Mouse (Mus musculus): ENCODE measurements around the gene Uba52. TPM values are rescaled to one million over a fixed set of nuclear protein-coding genes. Genes with fewer than 3 reads are reported as not detected.

The Uba52 gene
- total RNA-seq, 1 experiment from 2014 or later, result 4,881 TPM

GRCm38 (mm10) chr8:70538633-70539076 is 28.1 kb upstream of the Uba52 start:
- ATAC-seq (replicated peaks in 1 of 2; ENCODE audit: insufficient read depth in 1 of 2, low FRiP score in 2 of 2, low TSS enrichment in 1 of 2, low read depth in 1 of 2, poor library complexity in 2 of 2, severe bottlenecking in 2 of 2), result peak; percentile 75 to 80

- peak; percentile 6 to 22; a peak in 2 of 4 replicates for ATAC-seq (replicated peaks in 1 of 2; ENCODE audit: insufficient read depth in 1 of 2, low FRiP score in 2 of 2, low TSS enrichment in 1 of 2, low read depth in 1 of 2, poor library complexity in 2 of 2, severe bottlenecking in 2 of 2)
These were observed 27.5 kb upstream of the Uba52 start for GRCm38 (mm10) chr8:70538024-70538579.

DNA sequence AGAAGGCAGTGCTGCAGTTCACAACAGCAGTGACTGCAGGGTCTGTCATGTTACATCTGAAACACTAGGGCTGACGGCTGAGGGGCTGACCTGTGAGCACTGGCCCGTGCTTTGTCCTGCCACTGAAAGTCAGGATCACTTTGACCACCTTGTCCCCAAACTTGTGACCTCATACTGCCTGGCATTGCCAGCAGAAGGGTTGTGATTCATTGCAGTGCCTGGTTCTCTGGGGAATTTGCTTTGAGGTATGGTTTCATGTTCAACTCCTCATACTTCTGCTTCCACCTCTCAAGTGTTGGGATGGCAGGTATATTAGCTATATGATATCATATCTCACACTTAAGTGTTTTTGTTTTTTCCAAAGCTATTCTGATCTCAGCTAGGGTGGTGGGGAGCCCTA is 25.1 kb upstream of the Uba52 start:
- ATAC-seq (replicated peaks in 1 of 2; ENCODE audit: insufficient read depth in 1 of 2, low FRiP score in 2 of 2, low TSS enrichment in 1 of 2, low read depth in 1 of 2, poor library complexity in 2 of 2, severe bottlenecking in 2 of 2), result no peak

DNA sequence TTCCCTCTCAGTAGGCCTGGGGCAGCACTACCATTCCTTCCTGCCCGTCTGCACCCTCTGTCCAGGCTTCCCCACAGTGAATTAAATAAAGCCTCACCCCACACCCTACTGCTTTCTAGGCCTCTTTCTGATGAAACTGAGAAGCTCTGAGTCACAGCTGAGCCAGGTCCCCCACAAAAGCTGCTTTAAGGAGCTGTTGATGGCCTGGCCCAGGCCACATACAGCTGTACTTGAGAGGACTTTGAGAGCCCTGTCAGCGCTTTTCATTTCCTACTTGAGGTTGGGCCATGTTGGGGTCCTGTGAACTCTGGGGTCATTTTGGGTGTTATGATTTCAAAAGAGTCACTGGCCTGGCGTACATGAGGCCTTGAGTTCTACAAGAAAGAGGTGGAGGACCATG is 24.6 kb upstream of the Uba52 start:
- ATAC-seq (replicated peaks in 1 of 2; ENCODE audit: insufficient read depth in 1 of 2, low FRiP score in 2 of 2, low TSS enrichment in 1 of 2, low read depth in 1 of 2, poor library complexity in 2 of 2, severe bottlenecking in 2 of 2), result no peak

DNA sequence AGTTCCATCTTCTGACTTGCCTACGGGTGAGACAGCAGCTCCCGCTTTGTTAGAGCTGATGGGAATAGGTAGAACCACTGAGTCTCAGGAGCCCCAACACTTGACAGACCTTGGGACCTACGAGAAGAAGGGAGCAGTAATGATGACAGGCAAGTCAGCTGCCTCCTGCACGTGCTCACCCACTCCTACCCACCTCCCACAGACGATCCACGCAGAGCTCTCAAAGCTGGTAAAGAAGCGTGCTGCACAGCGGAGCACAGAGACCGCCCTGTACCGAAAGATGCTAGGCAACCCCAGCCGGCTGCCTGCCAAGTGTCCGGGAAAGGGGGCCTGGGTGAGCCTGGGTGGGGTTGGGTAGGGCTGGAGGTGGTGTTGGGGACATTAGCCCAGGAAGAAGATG is 23.7 kb upstream of the Uba52 start:
- no peak for ATAC-seq (replicated peaks in 1 of 2; ENCODE audit: insufficient read depth in 1 of 2, low FRiP score in 2 of 2, low TSS enrichment in 1 of 2, low read depth in 1 of 2, poor library complexity in 2 of 2, severe bottlenecking in 2 of 2)

DNA sequence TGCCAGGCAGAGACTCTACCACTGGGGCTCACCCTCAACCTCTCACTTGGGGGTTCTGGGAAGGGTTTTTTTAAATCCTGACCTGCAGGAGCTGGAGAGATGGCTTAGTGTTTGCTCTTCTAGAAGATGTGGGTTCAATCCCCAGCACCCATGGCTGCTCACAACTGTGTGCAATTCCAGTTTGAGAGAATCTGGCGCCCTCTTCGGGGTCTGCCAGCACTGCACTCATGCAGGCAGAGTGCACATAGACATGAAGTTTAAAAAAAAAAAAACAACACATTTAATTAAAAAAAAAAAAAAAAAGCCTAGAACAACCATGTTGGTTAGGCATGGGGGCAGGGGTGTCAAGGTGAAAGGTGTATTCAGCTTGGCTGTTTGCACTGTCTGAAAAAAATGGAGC is 19.7 kb upstream of the Uba52 start:
- no peak for ATAC-seq (replicated peaks in 1 of 2; ENCODE audit: insufficient read depth in 1 of 2, low FRiP score in 2 of 2, low TSS enrichment in 1 of 2, low read depth in 1 of 2, poor library complexity in 2 of 2, severe bottlenecking in 2 of 2)

DNA sequence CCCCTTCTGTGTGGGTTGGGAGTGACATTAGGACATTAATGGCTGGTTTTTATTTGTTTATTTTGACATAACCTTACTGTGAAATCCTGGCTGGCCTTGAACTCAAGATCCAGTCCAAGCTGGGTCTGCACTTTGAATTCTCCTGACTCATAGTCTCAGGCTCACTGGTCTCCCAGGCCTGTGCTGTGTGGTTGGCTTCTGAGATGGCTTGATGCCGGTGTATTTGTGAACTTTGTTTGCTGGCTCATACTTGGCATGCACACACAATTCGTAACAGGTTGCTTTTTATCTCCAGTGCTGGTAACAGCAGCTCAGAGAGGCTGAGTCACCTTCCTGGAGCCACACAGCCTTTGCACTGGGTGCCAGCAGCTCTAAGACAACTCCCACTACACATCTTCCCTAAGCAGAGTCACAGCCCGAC is 19.1 kb upstream of the Uba52 start:
- no peak for ATAC-seq (replicated peaks in 1 of 2; ENCODE audit: insufficient read depth in 1 of 2, low FRiP score in 2 of 2, low TSS enrichment in 1 of 2, low read depth in 1 of 2, poor library complexity in 2 of 2, severe bottlenecking in 2 of 2)

DNA sequence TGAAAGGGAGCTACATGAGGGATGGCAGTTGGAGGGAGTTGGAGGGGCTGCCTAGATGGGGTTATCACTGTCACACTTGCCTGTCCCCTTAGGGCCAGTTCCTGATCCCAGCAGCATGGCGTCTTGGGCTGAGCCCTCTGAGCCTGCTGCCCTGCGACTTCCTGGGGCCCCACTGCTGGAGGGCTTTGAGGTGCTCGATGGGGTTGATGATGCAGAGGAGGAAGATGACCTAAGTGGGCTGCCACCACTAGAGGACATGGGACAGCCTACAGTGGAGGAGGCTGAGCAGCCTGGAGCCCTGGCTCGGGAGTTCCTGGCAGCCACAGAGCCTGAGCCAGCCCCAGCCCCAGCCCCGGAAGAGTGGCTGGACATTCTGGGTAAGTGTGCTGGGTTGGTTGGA is 18.7 kb upstream of the Uba52 start:
- no peak for ATAC-seq (replicated peaks in 1 of 2; ENCODE audit: insufficient read depth in 1 of 2, low FRiP score in 2 of 2, low TSS enrichment in 1 of 2, low read depth in 1 of 2, poor library complexity in 2 of 2, severe bottlenecking in 2 of 2)

DNA sequence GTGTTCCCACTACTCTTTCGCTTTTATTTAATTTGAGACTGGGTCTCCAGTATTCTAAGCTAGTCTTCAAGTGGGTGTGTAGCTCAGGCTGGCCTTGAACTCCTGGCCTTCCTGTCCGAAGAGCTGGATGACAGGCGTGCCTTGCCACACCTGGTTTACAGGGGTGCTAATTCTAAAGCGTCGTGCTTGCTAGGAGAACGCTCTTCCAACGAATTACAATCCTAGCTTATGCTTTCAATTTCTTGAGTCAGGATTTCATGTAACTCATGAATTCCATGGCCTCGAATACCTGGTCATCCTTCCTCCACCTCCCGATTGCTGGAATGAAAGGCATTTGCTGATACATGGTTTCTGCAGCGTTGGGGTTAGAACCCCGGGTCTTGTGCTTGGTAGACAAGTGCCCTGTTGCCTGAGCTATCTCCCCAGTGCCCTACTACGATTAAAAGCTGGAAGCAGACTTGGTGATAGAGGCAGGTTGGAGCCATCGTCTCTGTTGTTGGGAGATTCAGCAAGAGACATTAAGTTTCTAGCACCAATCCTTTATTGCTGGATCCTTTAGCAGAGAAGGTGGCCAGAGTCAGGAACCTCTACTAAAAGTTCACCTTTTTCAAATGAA is 17.7 kb upstream of the Uba52 start:
- ATAC-seq (replicated peaks in 1 of 2; ENCODE audit: insufficient read depth in 1 of 2, low FRiP score in 2 of 2, low TSS enrichment in 1 of 2, low read depth in 1 of 2, poor library complexity in 2 of 2, severe bottlenecking in 2 of 2), result no peak

DNA sequence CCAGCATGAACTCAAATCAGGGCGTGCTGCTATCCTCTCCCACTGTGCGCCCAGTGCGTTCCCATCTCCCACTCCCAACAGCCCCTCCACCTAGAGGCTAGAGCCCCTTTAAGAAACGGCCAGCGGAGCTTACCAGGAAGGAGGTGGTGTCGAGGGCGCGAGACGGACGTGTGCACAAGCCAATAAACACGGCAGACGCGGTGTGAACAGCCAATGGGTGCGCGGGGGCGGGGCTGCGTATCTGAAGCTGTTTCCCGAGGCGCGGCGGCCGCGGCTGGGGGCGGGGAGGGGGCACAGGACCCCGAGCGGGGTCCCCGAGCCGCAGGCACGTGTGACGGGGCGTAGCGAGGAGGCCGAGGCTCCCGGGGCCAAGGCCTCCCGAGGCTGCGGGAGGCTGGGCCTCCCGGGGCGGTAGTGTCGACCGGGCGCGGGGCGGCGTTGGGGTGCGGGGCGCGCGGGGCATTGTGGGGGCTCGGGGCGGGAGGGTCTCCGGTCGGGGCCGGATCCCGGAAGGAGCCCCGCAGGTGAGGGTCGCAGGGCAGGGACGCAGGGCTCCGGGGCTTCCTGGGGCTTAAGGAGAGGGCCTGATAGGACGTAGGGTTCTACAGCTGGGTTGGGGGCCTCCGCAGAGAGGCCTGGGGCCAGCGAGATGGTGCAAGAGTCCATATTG is 17.0 kb upstream of the Uba52 start, which contains the start of the genes Fkbp8 and Kxd1:
Gene Fkbp8, plus strand, starts transcription at position 213 of the 670 bp plus-strand sequence.
Gene Kxd1, minus strand, starts transcription at position 445 of the 670 bp plus-strand sequence.
- ATAC-seq (replicated peaks in 1 of 2; ENCODE audit: insufficient read depth in 1 of 2, low FRiP score in 2 of 2, low TSS enrichment in 1 of 2, low read depth in 1 of 2, poor library complexity in 2 of 2, severe bottlenecking in 2 of 2), result peak; percentile 92 to 94

DNA sequence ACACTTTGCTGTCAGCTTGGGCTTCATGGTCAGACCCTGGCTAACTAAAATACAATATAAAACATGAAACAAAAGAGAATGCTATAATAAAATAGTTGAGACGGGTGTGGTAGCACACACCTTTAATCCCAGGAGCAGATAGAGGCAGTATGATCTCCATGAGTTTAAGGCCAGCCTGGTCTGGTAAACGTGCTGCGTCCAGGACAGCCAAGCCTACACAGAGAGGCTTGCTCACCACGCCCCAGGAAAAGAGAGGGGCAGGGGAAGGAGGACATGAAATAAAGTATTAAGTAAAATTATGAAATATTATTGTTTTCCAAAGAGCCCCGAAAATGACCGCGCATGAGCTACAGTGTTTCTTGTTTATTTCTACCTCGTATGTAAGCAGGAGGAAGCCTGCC is 16.5 kb upstream of the Uba52 start:
- ATAC-seq (replicated peaks in 1 of 2; ENCODE audit: insufficient read depth in 1 of 2, low FRiP score in 2 of 2, low TSS enrichment in 1 of 2, low read depth in 1 of 2, poor library complexity in 2 of 2, severe bottlenecking in 2 of 2), result no peak

DNA sequence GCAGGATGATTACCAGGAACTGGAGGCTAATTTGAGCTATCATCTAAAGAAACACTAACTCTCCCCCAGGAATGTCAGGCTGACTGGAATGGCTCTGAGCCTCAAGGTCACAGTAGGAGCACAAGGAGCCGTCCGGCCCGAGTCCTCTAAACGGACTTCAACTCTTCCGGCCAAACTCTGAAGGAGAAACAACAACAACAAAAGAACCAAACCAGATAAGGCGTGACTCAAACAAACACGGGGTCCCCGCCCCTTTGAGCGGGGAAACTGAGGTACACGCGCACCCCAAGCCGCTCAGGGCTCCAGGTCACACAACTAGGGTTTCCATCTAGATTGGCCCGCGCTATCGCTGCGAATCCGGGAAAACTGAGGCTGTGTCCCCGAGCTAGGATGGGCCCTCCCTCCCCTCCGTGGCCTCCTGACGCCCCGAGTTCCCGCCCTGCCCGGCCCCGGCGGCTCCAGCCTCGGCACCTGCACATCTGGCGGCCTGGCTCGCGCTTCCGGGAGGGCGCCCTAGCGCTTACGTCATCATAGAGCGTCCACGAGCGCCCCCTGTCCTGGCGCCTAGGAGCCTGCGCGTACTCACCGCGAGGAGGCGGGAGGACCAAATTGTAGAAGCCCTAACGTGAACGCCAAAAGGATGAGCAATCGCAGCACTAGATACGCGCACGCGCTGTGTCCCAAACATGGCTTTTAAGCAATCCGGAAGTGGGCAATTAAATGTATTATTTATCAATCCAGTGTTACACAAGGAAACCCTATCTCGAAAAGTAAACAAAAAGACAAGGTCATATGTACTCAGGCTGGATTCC is 12.2 kb upstream of the Uba52 start:
- ATAC-seq (replicated peaks in 1 of 2; ENCODE audit: insufficient read depth in 1 of 2, low FRiP score in 2 of 2, low TSS enrichment in 1 of 2, low read depth in 1 of 2, poor library complexity in 2 of 2, severe bottlenecking in 2 of 2), result peak; percentile 89 to 95

- ATAC-seq (replicated peaks in 1 of 2; ENCODE audit: insufficient read depth in 1 of 2, low FRiP score in 2 of 2, low TSS enrichment in 1 of 2, low read depth in 1 of 2, poor library complexity in 2 of 2, severe bottlenecking in 2 of 2), result no peak
These were observed 9.0 kb upstream of the Uba52 start for GRCm38 (mm10) chr8:70519606-70520005.

- no peak for ATAC-seq (replicated peaks in 1 of 2; ENCODE audit: insufficient read depth in 1 of 2, low FRiP score in 2 of 2, low TSS enrichment in 1 of 2, low read depth in 1 of 2, poor library complexity in 2 of 2, severe bottlenecking in 2 of 2)
These were observed 8.4 kb upstream of the Uba52 start for GRCm38 (mm10) chr8:70519043-70519442.

DNA sequence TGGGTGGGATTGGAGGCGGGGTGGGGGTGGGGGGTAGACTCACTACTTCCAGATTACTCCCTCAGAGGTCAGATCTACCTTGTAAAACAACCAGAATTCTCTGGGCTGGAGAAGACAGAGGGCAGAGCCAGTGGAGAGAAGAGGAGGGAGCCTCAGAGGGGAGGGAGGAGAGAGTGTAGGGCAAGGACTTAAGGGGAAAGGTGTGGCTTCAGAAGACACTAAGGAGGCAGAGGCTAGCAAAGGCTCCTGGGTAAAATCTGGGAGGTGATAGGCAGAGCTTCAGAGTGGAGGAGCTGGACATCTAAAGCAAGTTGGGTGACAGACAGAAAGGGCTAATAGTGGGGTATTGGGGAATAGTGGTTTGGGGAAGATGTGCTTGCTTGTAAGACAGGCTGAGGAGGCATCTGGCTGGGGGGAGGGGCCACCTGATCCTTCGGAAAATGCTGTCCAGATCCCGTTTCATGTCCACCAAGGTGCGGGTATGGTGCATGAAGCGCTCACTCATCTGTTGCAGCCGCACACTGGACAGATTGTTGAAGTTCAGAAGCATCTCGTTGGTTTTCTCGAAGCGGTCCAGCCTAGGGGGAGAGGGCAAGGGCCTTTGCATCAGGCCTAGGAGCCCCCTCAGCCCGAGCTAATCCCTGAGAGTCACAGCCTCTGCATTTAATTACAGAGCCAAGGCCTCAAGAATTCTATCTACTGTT is 7.5 kb upstream of the Uba52 start:
- no peak for ATAC-seq (replicated peaks in 1 of 2; ENCODE audit: insufficient read depth in 1 of 2, low FRiP score in 2 of 2, low TSS enrichment in 1 of 2, low read depth in 1 of 2, poor library complexity in 2 of 2, severe bottlenecking in 2 of 2)

DNA sequence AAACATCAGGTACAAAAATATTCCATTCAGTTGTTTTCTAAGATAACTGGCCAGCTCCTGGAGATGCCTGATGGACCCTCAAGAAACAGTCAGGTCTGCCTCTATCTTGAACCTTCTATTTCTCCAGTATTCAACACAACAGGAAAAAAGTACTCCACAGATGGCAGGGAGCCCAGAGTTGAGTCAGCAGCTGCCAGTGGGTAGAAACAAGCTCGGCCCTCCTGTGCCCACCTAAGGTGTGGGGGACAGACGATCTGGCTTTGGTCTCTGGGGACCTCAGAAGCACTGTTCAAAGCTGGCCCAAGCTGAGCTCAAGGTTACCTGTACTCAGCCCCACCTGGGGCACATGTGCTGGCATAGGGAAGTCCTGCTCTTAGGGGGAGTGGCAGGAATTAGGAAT is 2.8 kb upstream of the Uba52 start:
- no peak for ATAC-seq (replicated peaks in 1 of 2; ENCODE audit: insufficient read depth in 1 of 2, low FRiP score in 2 of 2, low TSS enrichment in 1 of 2, low read depth in 1 of 2, poor library complexity in 2 of 2, severe bottlenecking in 2 of 2)

- ATAC-seq (replicated peaks in 1 of 2; ENCODE audit: insufficient read depth in 1 of 2, low FRiP score in 2 of 2, low TSS enrichment in 1 of 2, low read depth in 1 of 2, poor library complexity in 2 of 2, severe bottlenecking in 2 of 2), result 0 out of 4 replicates have a peak, but pooled peaks of 1 of the 2 experiments have one; percentile 23
These were observed 1.8 kb upstream of the Uba52 start for GRCm38 (mm10) chr8:70512253-70512903.

Data from hematopoietic stem cell, adult 5-6 weeks (primary cell).